Mouse (Mus musculus): ENCODE results near the gene 2410004P03Rik. TPM values are rescaled to one million over a fixed set of nuclear protein-coding genes. Genes with fewer than 3 reads are reported as not detected.
A peak's percentile ranks its signal among the peaks of the same experiment; 100 is the strongest.

Gene 2410004P03Rik
- total and polyA plus RNA-seq, 3 experiments, result 0.09 TPM; not detected in 2

DNA sequence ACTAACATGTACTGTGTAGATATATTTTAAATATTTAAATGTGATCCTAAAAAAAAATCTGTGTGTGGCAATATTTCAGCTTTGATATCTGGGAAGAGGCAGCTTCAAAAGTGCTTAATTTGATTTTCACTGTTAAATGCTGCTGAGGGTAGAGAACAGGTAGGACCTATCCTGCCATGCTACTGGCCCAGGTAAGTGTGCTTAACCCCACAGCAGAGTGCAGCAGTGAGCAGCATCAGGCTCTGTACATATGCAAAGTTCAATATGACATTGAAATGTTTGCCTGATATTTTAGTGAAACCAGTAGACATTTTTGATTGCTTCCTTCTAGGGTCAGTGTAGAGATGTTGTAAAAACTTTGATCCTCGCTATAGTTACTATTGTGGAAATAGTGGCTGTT lies 25.7 kb downstream of the 2410004P03Rik start:
- Histone ChIP-seq H3K27me3 (replicated peaks) (no peaks in the 10 kb centered on the region), H3K9me3 (replicated peaks; ENCODE audit: low read length) (no peaks in the 10 kb centered on the region), H3K36me3 (replicated peaks in 1 of 2; ENCODE audit: control insufficient read depth in 1 of 2, insufficient read depth in 1 of 2, low read length in 1 of 2) (peaks cover 52 to 85% of the 10 kb centered on the region in 2 experiments), H3K79me2 (replicated peaks; ENCODE audit: control insufficient read depth, extremely low read depth, insufficient read depth, poor library complexity, severe bottlenecking) (peaks cover 3% of the 10 kb centered on the region; the same call in 1 of the 2 replicates), H3K4me1 (ENCODE audit: control insufficient read depth in 1 of 2, insufficient read depth in 2 of 2) (no peaks in the 10 kb centered on the region), H3K9ac (ENCODE audit: insufficient read depth, low read depth) (no peak overlapping the region), H3K27ac (ENCODE audit: insufficient read depth, low read depth) (no peak overlapping the region), H3K4me2 (ENCODE audit: insufficient read depth, low read depth, poor library complexity, severe bottlenecking) (no peak overlapping the region), H3K4me3 (replicated peaks in 1 of 3; ENCODE audit: low read depth in 2 of 3, low read length in 2 of 3, poor library complexity in 1 of 3) (no peak overlapping the region)
- dilution Hi-C loops (cut with MboI; ENCODE audit: extremely low pct_ligation_motif_present, extremely low pct_unique_long_range_greater_than_20kb, low sequenced_read_pairs), result no loop called here
- DNase-seq (ENCODE audit: extremely low read depth), result no peak
- TF ChIP-seq CTCF (conservative IDR thresholded peaks at IDR 0.05 in 1 of 2, IDR thresholded peaks at IDR 0.05 in 1 of 2; ENCODE audit: low read depth in 2 of 2, low read length in 2 of 2) (peak in 1 of 2 experiments; percentile 34; a peak in 2 of 4 replicates), SMC3 (IDR thresholded peaks at IDR 0.05; ENCODE audit: low read depth, low read length) (peak; percentile 25; the same call in 1 of the 2 replicates), E2F4 (IDR thresholded peaks at IDR 0.05; ENCODE audit: insufficient replicate concordance, low read depth, low read length) (no peak), POLR2A (IDR thresholded peaks at IDR 0.05; ENCODE audit: low read depth, low read length) (no peak), MEF2A (IDR thresholded peaks at IDR 0.05; ENCODE audit: borderline replicate concordance, low read depth, low read length) (no peak), CHD1 (IDR thresholded peaks at IDR 0.05; ENCODE audit: low read depth, low read length) (no peak), SIN3A (IDR thresholded peaks at IDR 0.05; ENCODE audit: low read length) (no peak), USF2 (conservative IDR thresholded peaks at IDR 0.05; ENCODE audit: low read depth, low read length) (no peak), MAFK (IDR thresholded peaks at IDR 0.05; ENCODE audit: insufficient replicate concordance, low read length) (no peak), NRF1 (IDR thresholded peaks at IDR 0.05; ENCODE audit: low read depth, low read length) (no peak), IRF4 (IDR thresholded peaks at IDR 0.05; ENCODE audit: low read depth, low read length) (no peak), GABPA (IDR thresholded peaks at IDR 0.05; ENCODE audit: insufficient replicate concordance, low read depth, low read length) (no peak)
- in situ Hi-C loops (cut with MboI; ENCODE audit: low pct_ligation_motif_present, low pct_unique_long_range_greater_than_20kb, low sequenced_read_pairs), result no loop called here

- peaks cover 0 to 25% of the 10 kb centered on the region in 2 experiments; a peak in 2 of 4 replicates for H3K4me1 ChIP-seq (ENCODE audit: control insufficient read depth in 1 of 2, insufficient read depth in 2 of 2)
- H3K27ac ChIP-seq (ENCODE audit: insufficient read depth, low read depth), result no peak overlapping the region
- dilution Hi-C loops (cut with MboI; ENCODE audit: extremely low pct_ligation_motif_present, extremely low pct_unique_long_range_greater_than_20kb, low sequenced_read_pairs) (no loop called here), in situ Hi-C loops (cut with MboI; ENCODE audit: low pct_ligation_motif_present, low pct_unique_long_range_greater_than_20kb, low sequenced_read_pairs) (no loop called here)
- H3K4me3 ChIP-seq (replicated peaks in 1 of 3; ENCODE audit: low read depth in 2 of 3, low read length in 2 of 3, poor library complexity in 1 of 3), result no peak overlapping the region
- no peaks in the 10 kb centered on the region for H3K27me3 ChIP-seq (replicated peaks)
- H3K9ac ChIP-seq (ENCODE audit: insufficient read depth, low read depth), result no peak overlapping the region
- no peaks in the 10 kb centered on the region for H3K9me3 ChIP-seq (replicated peaks; ENCODE audit: low read length)
- peaks cover 74 to 93% of the 10 kb centered on the region in 2 experiments for H3K36me3 ChIP-seq (replicated peaks in 1 of 2; ENCODE audit: control insufficient read depth in 1 of 2, insufficient read depth in 1 of 2, low read length in 1 of 2)
- no peak for DNase-seq (ENCODE audit: extremely low read depth)
- peaks cover 4% of the 10 kb centered on the region; the same call in 1 of the 2 replicates for H3K79me2 ChIP-seq (replicated peaks; ENCODE audit: control insufficient read depth, extremely low read depth, insufficient read depth, poor library complexity, severe bottlenecking)
- no peak overlapping the region for H3K4me2 ChIP-seq (ENCODE audit: insufficient read depth, low read depth, poor library complexity, severe bottlenecking)
- TF ChIP-seq MAX (IDR thresholded peaks at IDR 0.05; ENCODE audit: low read length) (no peak), IRF4 (IDR thresholded peaks at IDR 0.05; ENCODE audit: low read depth, low read length) (no peak), CHD1 (IDR thresholded peaks at IDR 0.05; ENCODE audit: low read depth, low read length) (no peak), POLR2A (IDR thresholded peaks at IDR 0.05; ENCODE audit: low read depth, low read length) (no peak), ZC3H11A (IDR thresholded peaks at IDR 0.05; ENCODE audit: low read depth, low read length) (no peak), CTCF (conservative IDR thresholded peaks at IDR 0.05 in 1 of 2, IDR thresholded peaks at IDR 0.05 in 1 of 2; ENCODE audit: low read depth in 2 of 2, low read length in 2 of 2) (no peak), MAFK (IDR thresholded peaks at IDR 0.05; ENCODE audit: insufficient replicate concordance, low read length) (peak; percentile 86)
Measured at GRCm38 (mm10) chr12:16977120-16977519, 34.4 kb downstream of the 2410004P03Rik start.
